Mouse (Mus musculus) layer of hippocampus, adult 6 months (tissue): Measurements from ENCODE around the gene Zfp995. TPM values are rescaled to one million over a fixed set of nuclear protein-coding genes. Genes with fewer than 3 reads are reported as not detected.

ENCODE experiments used
- long read RNA-seq, 2 experiments: library from polyadenylated mRNA; unstranded; transcript quantifications; one replicate each; pipeline ENCODE4 v2.0.0; 2019 to 2020
- polyA plus RNA-seq: library from polyadenylated mRNA; unstranded; fragments of <200 nt; fragmentation: Nextera tagmentation; gene quantifications from 2 replicates; pipeline ENCODE4 v1.2.3, GENCODE M21; 2021

Zfp995 gene
- 4.7 and 5.1 TPM in 2 replicates for polyA plus RNA-seq
- long read RNA-seq, experiment 1, transcript Zfp995-205 (5 exons, 2,221 nt): major isoform, 6 of 10 reads
- long read RNA-seq, experiment 1, partial matches to known transcripts: 3 of 10 reads
- long read RNA-seq, experiment 1, other reads (novel, unspliced or antisense): 1 of 10 reads
- long read RNA-seq, experiment 2, transcript Zfp995-205 (5 exons, 2,221 nt): major isoform, 16 of 22 reads
- long read RNA-seq, experiment 2, partial matches to known transcripts: 2 of 22 reads
- long read RNA-seq, experiment 2, other reads (novel, unspliced or antisense): 4 of 22 reads

DNA sequence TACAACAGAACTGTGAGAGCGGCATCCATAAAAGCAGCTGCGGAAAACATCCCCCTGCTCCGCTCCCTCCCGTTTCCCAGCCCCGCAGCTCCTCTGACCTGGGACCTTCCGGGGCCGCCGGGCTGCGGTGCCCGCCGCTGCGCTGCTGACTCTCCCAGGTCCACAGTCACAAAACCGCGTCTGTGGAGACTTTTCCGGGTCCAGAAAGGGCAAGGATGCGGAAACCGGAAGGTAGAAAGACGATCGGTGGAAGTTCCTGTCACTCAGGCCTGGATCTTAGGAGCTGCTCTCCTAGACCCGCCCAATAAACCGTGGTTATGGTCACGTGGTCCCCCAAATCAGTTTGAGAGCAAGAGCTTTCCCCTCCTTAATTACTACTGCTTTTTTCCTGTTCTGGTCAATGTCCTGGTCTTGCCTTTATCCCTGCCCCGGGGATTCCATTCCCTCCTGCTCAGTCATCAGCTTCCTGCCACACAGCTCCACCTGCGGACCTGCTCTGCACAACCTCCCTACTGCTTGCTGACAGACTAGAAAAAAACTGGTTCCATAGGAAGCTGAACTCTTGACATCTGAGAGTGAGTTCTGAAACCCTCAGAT lies at the start of gene Zfp995:
Gene Zfp995 (minus strand): TSS at position 471 of the 597 bp plus-strand sequence.

GRCm38 (mm10) chr17:21845545-21846321 lies 64.0 kb downstream of the Zfp995 start, which contains the start of gene Zfp820:
Gene Zfp820 (minus strand): TSS chr17:21845772.

Other genes with a start within 250 kb of the Zfp995 start
- gene Gm10226, start 218.1 kb downstream of the Zfp995 start, polyA plus RNA-seq: 2.2 and 3.1 TPM in 2 replicates
- 1.4 and 1.5 TPM in 2 replicates for gene Zfp760, start 202.2 kb downstream of the Zfp995 start, polyA plus RNA-seq
- 0.88 and 0.90 TPM in 2 replicates for gene Zfp229, start 179.1 kb downstream of the Zfp995 start, polyA plus RNA-seq
- 0.13 and 0.16 TPM in 2 replicates for gene Zfp820, start 64.2 kb downstream of the Zfp995 start, polyA plus RNA-seq
- 7.6 and 8.2 TPM in 2 replicates for gene Zfp942, start 52.5 kb upstream of the Zfp995 start, polyA plus RNA-seq
- 10.3 and 10.4 TPM in 2 replicates for gene Zfp943, start 52.6 kb upstream of the Zfp995 start, polyA plus RNA-seq